Mouse (Mus musculus) liver (tissue): Measurements from ENCODE around the gene Hectd4.

ENCODE experiments used
- DNase-seq: peaks from one replicate; pipeline ENCODE4 v3.0.0-alpha.2; 2020; ENCODE audit warnings: mixed read lengths

Hectd4 gene

DNA sequence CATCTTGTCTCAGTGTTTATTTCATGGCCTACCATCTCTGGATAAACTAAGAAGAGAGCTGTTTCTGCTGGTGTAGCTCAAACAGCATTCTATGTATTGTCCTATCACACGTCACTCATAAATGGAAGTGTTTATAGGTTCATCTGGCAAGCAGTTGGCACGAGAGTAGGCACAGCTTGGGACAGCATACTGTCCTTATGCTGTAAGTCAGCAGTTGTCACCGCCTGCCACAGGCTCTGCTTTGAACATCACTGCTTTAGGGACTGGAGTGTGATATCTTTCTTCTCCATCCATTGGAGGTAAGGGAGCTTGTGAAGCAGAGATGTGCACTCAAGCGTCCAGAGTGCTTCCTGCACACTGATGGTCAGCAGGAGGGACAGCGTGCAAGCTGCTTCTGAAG, 19.8 kb downstream of the Hectd4 start:
- DNase-seq = peak; percentile 67

DNA sequence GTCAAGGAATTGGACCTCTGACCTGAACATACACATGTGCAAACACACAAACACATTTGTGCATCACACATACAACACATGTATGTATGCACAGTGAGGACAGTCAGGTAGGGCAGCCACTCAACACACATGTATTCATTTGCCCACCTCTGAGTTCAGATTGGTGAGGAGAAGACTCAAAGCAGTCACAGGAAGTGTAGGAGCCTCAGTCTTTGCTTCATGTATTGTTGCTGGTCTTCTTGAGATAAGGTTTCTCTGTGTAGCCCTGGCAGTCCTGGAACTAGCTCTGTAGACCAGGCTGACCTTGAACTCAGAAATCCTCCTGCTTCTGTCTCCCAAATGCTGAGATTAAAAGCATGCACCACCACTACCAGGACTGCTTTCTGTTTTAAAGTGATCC, 21.2 kb downstream of the Hectd4 start:
- no peak for DNase-seq

DNA sequence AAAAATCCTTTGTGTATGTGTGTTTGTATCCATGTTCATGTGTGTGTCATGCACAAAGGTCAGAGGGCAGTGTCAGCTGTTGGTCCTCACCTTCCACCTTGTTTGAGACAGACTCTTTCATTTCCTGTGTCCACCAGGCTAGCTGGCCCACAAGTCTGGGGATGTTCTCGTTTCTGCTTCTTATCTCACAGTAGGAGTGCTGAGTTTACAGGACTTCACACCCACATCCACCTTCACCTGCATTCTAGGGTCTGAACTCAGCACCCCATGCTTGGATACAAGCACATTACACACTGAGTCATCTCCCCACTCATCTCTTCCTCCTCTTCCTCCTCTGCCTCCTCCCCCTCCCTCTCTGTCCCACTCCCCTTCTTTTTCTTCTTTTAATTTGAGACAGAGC, 22.2 kb downstream of the Hectd4 start:
- peak; percentile 59 for DNase-seq

DNA sequence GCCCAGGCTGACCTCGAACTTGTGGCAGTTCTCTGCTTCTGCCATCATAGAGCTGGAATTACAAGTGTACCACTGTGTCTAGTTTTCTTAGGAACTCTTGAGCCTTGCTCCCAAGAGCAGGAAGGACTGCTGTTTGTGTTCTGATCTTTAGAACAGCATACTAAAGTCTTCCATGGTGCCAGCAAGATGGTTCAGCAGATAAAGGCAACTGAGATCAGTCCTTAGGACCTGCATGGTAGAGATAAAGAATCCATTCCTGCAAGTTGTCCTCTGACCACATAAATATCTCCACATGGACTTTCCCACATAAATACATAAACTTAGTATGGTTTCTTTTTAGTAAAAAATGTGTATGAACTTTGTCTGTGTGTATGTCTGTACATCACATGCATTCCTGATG, 22.7 kb downstream of the Hectd4 start:
- peak; percentile 71 for DNase-seq

DNA sequence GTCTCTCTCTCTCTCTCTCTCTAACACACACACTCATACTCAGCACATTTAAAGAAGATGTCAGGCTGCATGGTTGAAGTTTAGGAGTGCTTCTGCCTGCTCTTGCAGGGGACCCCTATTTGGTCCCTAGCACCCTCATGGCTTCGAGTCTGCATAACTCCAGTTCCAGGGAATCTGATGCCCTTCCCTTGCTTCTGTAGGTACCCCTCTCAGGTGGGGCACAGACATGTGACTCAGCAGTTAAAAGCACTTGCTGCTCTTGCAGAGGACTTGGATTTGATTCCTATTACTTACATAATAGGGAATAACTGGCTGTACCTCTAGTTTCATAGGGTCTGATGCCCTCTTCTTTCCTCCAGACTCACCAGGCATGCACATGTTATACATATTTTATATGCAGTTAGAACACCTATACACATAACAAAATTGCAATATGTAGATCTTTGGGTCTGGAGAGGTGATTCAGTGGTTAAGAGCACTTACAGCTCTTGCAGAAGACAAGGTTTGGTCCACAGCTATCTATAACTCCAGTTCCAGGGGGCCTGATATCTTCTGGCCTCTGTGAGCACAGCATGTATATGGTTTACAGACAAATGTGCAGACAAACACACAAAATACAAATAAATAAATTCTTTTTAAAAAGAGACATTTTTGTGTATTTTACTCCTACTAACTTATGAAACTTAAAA, 23.8 kb downstream of the Hectd4 start:
- peak; percentile 67 for DNase-seq

DNA sequence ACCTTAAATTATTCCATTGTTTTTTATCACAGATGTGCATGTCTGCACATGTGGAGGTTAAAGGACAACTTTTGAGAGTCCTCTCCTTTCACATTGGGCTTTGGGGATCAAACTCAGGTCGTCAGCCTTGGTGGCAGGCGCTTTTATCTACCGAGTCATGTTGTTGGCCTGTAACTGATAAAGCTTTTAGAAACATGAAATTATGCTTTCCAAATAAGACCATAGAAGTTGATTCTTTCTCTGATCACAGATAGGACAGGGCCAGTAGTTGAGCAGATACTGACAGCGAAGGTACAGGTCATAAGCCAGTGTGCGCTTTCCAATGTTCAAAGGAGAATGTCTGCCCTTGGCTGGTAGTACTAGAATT, 24.3 kb downstream of the Hectd4 start:
- peak; percentile 72 for DNase-seq

DNA sequence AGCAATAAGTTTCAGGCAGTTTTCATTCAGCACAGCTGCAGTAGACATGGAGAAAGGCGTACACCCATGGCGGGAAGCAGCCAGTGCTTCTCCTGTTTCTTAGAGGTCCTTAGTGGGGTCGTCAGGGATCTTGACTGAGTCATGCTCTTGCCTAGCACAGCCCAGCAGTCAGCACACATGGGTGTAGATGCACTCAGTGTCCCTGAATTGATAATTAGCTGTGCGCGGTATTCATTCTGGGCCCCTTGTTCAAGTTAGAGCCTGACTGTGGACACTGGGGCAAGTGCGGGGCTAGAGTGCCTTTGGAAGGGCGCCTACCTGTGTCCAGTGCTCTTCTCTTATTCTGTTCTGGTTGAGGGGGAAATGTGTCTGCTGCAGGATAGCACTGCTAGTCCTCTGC, 25.2 kb downstream of the Hectd4 start:
- peak; percentile 73 for DNase-seq

DNA sequence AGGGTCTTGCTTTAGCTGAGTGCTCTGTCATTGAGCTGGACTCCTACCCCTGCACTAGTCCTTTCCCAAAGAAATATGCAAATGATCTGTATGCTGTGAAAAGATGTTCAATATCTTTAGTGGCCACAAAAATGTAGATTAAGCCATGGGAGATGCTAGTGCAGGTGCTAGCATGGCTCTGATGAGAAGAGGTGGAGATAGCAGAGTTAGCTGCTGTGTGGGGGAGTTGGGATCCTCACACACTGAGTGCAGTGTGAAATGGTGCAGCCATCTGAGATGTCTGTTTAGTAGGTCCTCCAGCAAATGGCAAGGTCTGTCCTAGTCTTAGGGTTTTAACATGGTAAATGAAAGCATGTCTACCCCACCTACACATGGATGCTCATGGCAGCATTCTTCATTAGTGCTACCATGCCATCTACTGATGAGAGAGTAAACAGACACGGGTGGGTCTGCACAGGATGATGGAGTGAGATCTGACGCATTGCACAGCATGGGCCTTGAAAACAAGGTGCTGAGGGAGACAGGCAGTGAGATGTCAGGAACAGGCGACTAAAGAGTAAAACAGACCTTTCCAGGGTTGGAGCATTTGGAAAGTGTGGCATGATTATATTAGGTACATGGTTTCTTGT, 28.9 kb downstream of the Hectd4 start:
- peak; percentile 46 for DNase-seq

DNA sequence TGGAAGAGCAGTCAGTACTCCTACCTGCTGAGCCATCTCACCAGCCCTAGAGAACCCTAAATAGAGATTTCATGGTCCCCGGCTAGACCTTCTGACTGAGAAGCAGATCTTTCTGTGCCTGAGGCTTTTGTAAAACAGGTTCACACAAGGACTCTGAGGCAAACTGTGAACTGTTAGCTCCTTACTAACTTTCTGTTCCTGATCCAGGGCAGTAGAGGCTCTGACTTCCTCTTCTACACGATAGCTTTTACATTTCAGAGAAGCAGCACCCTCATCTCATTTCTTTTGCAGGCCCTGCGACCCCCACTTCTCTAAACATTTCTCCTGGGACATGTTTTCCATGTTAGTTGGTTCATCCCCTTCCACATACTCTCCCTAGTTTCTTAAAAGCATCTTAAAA, 29.7 kb downstream of the Hectd4 start:
- no peak for DNase-seq

DNA sequence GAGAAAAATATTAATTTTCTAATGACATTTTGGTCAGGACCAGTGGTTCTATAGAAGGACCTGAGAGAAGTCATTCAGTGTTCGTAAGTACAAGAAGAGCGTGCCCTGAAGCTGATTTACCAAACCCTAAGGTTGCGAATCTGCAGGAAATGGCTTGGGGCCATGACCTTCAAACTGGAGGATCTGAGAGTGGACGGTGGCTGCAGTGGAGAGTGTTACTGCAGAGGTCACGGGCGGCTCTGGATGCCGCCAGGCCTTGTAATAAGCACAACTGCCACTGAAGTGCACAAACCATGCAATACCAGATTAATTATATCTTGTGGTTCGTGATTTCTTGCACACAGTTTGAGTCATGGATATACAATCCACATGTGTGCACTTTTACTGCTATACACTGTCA, 31.8 kb downstream of the Hectd4 start:
- DNase-seq = no peak

DNA sequence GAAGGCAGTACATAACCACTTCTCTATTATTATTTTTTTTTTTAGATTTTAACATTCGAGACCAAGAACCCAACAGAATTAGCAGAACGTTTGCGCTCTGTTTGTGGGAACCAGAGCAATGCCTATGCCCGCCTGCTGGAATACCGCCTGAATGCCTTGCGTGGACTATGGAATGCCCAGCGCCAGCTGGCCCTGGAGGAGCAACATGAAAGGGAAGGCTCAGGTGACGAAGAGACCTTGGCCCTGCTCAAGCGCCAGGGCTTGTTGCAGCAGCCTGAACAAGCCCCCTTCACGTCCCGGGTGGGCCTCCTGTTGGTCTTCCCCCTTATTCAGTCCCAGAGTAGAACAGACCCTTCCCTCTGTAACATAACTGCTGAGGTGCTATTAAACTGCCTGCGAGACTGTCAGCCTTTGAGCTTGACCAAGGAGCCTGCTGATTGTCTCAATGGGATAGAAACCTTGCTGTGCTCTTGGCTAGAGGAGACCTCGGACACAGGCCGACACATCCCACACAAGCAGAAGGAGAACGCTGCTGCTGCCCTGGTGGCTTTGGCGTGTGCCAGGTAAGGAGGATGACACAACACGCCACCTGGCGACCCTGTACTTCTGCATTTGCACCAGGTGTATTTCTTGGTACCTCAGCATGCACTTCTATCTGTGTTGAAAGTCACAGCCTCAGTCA, 33.9 kb downstream of the Hectd4 start:
- DNase-seq = no peak

DNA sequence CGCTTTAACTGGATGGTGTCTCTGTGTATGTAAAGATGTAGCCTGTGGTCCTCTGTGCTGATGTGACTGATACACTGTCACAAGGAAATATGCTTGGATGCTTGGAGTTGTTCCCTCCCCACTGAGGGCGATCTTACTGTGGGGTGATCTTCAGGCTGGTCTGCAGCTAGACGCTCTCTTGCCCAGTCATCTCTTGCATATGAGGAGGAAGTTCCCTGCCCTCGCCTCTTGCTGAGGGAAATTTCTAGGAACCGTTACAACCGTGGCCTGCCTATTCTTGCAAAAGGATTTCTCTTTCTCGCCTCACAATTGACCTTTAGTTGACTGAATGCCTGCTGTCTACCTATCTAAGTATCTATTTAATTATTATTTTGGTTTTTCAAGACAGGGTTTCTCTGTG, 35.0 kb downstream of the Hectd4 start:
- no peak for DNase-seq

DNA sequence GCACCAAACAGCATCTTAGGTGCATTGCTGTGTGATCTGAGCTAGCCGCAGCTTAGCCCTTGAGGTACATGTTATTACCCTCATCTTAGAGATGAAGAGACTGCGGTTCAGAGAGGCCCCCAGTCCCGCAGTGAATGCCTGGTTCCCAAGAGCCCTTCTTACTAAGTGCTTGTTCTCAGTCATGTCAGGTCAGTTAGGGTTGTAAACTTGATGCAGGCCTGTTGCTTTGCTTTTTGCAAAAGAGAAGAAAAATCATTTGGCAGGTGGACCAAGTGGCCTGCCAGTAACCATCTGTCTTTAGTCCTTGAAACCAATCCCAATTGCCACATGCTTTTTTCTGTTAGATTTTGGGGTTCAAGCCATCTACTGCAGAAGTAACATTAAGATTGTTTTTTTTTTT, 41.8 kb downstream of the Hectd4 start:
- no peak for DNase-seq

DNA sequence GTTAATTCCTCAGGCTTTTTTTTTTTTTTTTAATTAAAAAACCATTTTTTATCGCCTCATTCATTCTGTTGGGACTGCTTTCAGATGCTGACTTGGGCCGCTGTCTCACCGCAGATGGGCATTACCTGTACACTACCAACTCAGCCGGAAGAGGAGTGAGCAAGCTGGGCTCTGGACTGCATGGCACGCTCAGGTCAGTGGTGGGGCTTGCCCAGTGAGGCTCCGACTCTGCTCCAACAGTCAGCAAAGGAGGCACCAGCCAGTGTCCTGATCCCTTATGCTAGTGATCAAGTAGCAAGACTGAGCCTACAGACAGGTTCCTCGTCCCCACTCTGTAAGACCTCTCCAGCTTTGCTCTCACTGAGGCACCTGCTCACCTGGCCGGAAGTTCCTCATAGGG, 42.4 kb downstream of the Hectd4 start:
- DNase-seq = no peak

DNA sequence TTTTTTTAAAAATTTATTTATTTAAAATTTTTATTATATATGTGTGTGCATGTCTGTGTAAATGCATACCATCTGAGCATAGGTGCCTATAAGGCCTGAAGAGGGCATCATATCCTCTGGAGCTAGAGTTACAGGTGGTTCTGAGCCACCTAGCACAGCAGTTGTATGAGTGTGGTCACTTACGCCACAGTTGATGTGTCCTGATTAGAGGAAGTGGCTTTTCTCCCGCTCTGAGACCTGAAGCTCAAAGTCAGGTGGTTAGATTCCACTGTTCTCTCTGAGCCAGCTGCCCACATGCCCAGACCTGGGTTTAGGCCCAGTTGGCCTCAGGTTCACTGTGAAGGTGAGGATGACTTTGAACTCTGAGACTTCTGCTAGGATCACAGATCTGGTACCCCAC, 44.6 kb downstream of the Hectd4 start:
- no peak for DNase-seq

DNA sequence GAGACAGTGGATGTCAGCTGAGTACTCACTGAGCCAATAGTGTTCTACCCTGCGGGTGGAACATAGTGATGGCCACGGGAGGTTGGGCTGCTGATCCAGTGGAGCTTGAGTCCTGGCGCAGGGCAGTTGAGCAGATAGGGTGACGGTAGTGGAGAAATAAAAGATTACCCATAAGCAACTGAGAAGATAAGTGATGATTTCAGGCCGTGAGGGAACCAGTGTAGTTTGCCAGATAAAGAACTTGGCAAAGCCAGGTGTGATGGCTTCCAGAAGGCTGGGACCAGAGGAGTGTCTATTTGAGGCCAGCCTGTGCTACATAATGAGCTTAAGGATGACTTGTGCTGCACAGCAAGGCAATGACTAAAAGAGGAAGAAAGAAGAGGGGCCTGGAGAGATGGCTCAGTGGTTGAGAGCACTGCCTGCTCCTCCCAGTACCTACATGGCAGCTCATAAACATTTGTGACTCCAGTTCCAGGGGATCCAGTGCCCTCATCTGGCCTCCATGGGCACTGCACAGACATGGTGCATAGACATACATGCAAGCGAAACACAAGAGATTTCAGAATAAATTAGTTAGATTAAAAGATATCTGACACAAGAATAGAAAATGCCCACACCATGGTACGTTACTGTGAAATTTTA, 46.8 kb downstream of the Hectd4 start:
- peak; percentile 71 for DNase-seq

DNA sequence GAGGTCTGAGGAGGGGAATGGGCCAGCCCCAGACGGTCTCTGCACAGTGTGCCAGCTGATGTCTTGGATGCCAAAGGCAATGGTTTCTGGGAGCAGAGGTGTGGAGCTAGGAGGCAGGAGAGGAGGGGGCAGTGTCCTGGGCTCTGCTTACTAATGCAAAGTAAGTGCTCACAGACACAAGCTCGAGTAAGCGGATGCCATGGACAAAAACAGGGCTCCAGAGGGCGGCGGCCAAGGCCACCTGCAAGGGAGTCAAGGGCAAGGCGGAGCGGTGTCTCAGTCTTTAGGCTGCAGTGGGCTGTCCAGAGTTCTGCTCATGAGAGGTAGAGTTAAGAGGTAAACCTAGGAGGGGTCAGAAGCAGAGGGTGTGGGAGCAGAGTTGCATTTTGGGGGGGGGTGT, 51.0 kb downstream of the Hectd4 start:
- no peak for DNase-seq

DNA sequence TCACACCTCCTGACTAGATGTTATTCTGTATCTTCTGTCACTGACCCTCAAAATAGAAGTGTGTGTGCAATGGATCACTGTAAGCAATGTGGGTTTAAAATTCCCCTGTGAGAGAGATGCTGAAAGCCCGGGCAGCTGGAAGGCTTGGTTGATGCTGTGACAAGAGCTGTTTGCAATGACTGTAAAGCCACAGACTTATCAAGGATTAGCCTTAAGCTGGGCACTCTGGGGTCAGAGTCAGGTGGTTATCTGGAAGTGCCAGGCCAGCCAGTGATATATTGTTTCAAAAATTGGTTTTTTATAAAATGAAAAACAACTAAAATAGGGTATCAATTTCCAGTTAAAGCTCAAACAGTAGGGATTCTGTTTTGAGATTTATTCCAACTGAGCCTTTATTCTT, 56.8 kb downstream of the Hectd4 start:
- DNase-seq = no peak

DNA sequence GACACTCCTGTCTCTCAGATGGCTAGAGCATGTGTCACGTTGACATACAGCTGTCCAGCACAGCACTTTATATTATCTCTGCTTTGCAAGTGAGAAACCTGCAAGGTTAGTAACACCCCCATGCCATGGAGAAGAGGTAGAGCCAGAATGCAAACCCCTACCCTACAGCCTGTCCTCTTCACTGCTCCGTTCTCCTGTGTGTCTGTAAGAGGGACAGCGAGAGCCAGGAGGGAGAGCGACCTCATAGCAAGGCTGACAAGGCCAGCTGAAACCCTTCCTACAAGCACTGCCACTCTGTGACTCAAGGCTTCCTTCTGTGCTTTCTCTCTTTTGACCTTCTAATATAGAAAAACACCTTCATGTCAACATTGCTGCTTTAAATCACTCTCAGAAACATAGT, 60.4 kb downstream of the Hectd4 start:
- no peak for DNase-seq

DNA sequence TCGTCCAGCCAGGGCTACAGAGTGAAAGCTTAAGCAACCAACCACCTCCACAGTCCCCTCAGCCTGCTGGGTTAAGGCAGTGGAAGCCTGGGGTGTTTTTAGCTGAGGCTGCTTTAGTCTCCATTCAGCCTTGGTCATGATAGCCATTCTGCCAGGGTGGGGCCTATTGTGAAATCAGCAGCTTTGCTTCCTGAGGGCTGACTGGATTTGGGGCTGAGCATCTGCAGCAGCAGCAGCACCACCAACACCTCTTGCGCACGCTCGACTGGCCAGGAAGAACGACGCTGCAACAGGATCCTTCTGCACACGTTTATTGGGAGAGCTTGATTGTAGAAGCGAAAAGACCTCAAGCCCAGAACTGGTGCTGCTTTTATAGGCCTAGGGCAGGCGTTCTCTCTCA, 63.0 kb downstream of the Hectd4 start:
- DNase-seq = no peak

DNA sequence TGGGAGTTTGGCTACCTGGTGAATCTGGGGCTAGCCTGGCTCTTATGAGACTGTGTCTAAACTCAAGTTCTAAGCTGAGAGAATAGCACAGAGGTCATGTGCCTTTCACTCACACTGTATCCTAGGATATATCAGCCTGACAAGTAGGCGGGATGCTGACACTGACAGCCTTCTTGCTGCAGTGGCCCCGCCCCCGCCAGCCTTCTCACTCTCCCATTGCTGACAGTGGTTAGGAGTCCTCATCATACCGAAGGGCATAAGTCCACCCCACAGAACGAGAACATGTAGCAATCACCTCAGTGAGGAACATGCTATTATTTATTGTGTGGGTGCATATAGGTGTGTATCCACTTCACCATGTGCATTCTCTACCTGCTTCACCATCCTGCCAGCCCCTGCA, 64.8 kb downstream of the Hectd4 start:
- DNase-seq = no peak

DNA sequence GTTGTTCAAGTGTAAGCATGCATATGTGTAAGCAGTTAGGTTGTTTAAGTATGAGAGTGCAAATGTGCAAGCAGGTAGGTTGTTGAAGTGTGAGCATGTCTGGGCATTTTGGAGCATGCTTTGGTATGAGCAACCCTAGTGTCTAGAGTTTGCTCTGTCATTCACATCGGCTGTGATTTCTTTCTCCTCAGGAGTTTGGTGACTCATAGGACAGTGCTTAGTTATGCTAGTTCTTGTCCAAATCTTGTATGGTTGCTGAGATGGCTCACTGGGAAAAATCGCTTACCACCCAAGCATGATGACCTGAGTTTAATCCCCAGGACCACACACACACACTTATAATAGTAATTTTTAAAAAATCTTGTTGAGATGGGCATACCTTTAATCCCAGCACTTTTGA, 67.2 kb downstream of the Hectd4 start:
- DNase-seq = no peak

DNA sequence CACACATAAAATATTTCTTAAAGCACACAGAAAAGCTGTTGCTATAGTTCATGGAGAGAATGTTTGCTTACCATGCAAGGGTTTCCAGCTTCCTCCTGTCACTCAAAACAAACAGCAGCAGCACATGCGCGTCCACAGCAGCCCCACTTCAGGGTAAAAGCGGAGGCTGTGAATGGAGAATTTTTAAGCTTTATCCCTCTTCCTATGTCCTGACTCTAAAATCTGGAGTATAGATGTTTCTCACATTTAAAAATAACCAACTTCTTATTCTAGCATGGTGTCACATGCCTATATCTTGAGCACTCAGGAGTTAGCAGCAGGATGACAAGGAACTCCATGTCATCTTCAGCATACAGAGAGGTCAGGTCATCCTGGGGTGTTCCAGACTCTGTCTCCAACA, 70.3 kb downstream of the Hectd4 start:
- DNase-seq = no peak
